8 mouse cellular contexts compared by ENCODE assay signal in the genomic region with DNA sequence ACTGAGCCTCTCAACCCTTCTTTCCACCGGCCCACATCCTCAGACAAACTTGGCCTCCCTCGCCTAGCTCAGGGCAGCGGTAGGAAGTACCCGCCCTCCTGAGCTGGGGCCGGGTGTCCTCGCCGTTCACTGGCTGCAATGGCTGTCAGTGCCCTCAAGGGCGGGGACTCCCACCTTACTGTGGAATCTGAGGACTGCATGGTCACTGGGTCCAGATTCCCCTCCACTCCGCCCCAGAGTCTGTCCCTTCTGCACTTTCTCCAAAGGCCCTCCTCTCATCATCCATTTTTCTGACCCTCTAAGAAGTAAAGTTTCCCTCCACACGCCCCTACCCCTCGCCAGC. TPM values are rescaled to one million over a fixed set of nuclear protein-coding genes. Genes with fewer than 3 reads are reported as not detected.
A peak's percentile ranks its signal among the peaks of the same experiment; 100 is the strongest.
DNase-seq lines count a peak whose midpoint lies in the region; ATAC-seq and TF ChIP-seq lines count a peak whose summit lies in the region.

No protein-coding gene starts in this region.

- H3K4me1 ChIP-seq in lung, embryonic 15.5 days = 0 out of 2 replicates have a peak, but pooled peaks cover 8% of the 10 kb centered on the region
- peaks cover 8% of the 10 kb centered on the region; the same call in 1 of the 2 replicates for H3K4me1 ChIP-seq in olfactory bulb, adult 2 months (ENCODE audit: control insufficient read depth, insufficient read depth, low read length)

- no peak for TF ChIP-seq POLR2A in olfactory bulb, adult 2 months (IDR thresholded peaks at IDR 0.05; ENCODE audit: insufficient read depth, low read depth, low read length)

- no peaks in the 10 kb centered on the region for H3K27me3 ChIP-seq in lung, embryonic 15.5 days

- 0% methylated on average over 11 of the region's 11 CpGs for WGBS in lung, embryonic 15.5 days
- WGBS in olfactory bulb, adult 2 months = 4% methylated on average over 11 of the region's 11 CpGs

- H3K27ac ChIP-seq in lung, embryonic 15.5 days = peak overlapping the region; percentile 98
- peak overlapping the region; percentile 27 for H3K27ac ChIP-seq in olfactory bulb, adult 2 months (ENCODE audit: insufficient read depth, low read depth, low read length)

- H3K4me2 ChIP-seq in lung, embryonic 15.5 days = peak overlapping the region; percentile 68

- H3K4me3 ChIP-seq in lung, embryonic 15.5 days = peak overlapping the region; percentile 87
- H3K4me3 ChIP-seq in olfactory bulb, adult 2 months (ENCODE audit: insufficient read depth, low read depth, low read length) = peak overlapping the region; percentile 49

- no peak for TF ChIP-seq CTCF in olfactory bulb, adult 2 months (IDR thresholded peaks at IDR 0.05; ENCODE audit: insufficient read depth, low read depth, low read length)

- H3K9ac ChIP-seq in lung, embryonic 15.5 days = peak overlapping the region; percentile 13

- H3K36me3 ChIP-seq in lung, embryonic 15.5 days = no peaks in the 10 kb centered on the region

- ATAC-seq in hematopoietic stem cell, adult 5-6 weeks (replicated peaks in 1 of 2; ENCODE audit: insufficient read depth in 1 of 2, low FRiP score in 2 of 2, low TSS enrichment in 1 of 2, low read depth in 1 of 2, poor library complexity in 2 of 2, severe bottlenecking in 2 of 2) = peak; percentile 88 to 89
- ATAC-seq in lung, embryonic 15.5 days (ENCODE audit: borderline replicate concordance, extremely low read depth, low FRiP score, low TSS enrichment) = peak; percentile 89

- H3K9me3 ChIP-seq in lung, embryonic 15.5 days = no peaks in the 10 kb centered on the region

- DNase-seq in MN1 (ENCODE audit: low spot score) = peak; percentile 89
- peak; percentile 72 for DNase-seq in cerebellum, adult 8-10 months
- peak; percentile 81 for DNase-seq in forelimb bud, embryonic 11.5 days (ENCODE audit: low read depth, low spot score)
- peak; percentile 49 for DNase-seq in layer of hippocampus, adult 9-10 months (ENCODE audit: low spot score)
- DNase-seq in thymus, adult 18-20 months = peak; percentile 81 to 82

RNA-seq across cellular contexts. Expression of gene Nek7, which starts 2.0 kb away (rescaled TPM):
- 35.0 and 43.4 TPM in 2 replicates for total RNA-seq in hematopoietic stem cell, adult 5-6 weeks (2017)
- 30.7 and 33.7 TPM in 2 replicates for polyA plus RNA-seq in lung, embryonic 15.5 days (2015; fragmentation: Nextera tagmentation; extraction: Ambion mirVana)
- polyA plus RNA-seq in olfactory bulb, adult 2 months (2012; ENCODE audit: insufficient read depth, insufficient read length, low replicate concordance, missing spikeins) = not detected in 2 replicates

Comparison
In these comparisons a context has a peak if more than half of its experiments do, and no peak if none do; other contexts are left out.
1. Peak in every context shown above with its lines: DNase-seq, ATAC-seq, H3K4me3 ChIP-seq and H3K27ac ChIP-seq.